Mouse (Mus musculus) myocyte (in vitro differentiated cells): ENCODE data around the gene St6galnac3. TPM values are rescaled to one million over a fixed set of nuclear protein-coding genes. Genes with fewer than 3 reads are reported as not detected.

ENCODE experiments used
- H3K27me3 ChIP-seq: one replicate; pipeline ENCODE4 v1.6.1; 2011; ENCODE audit not compliant: control insufficient read depth, insufficient read depth, insufficient read length
- H3K36me3 ChIP-seq: one replicate; pipeline ENCODE4 v1.6.1; 2011; ENCODE audit not compliant: control insufficient read depth, insufficient read depth
- H3K4me2 ChIP-seq: one replicate; pipeline ENCODE4 v1.6.1; 2011; ENCODE audit warnings: low read depth, control low read depth
- H3K4me3 ChIP-seq: one replicate; pipeline ENCODE4 v1.5.1; 2011; ENCODE audit warnings: mild to moderate bottlenecking, control low read depth, moderate library complexity
- H3K79me2 ChIP-seq: one replicate; pipeline ENCODE4 v1.6.1; 2011; ENCODE audit not compliant: control insufficient read depth, insufficient read depth
- H3ac ChIP-seq: one replicate; pipeline ENCODE4 v1.6.1; 2011; ENCODE audit not compliant: control insufficient read depth, insufficient read length
- CEBPB ChIP-seq: IDR thresholded peaks from 2 replicates; pipeline ENCODE4 v1.6.1; 2011; ENCODE audit warnings: mild to moderate bottlenecking, moderate library complexity; ENCODE audit not compliant: poor library complexity, insufficient read depth, severe bottlenecking
- E2F4 ChIP-seq: IDR thresholded peaks from one replicate; pipeline ENCODE4 v1.6.1; 2011; ENCODE audit warnings: mild to moderate bottlenecking, control low read depth, moderate library complexity; ENCODE audit not compliant: insufficient read depth
- MAX ChIP-seq: IDR thresholded peaks from one replicate; pipeline ENCODE4 v1.6.1; 2011; ENCODE audit warnings: low read depth, mild to moderate bottlenecking, control low read depth
- MYOD1 ChIP-seq, 3 experiments: IDR thresholded peaks; one replicate each; pipeline ENCODE4 v1.6.1; 2011; ENCODE audit warnings: control low read depth in 2 of 3, low read depth in 2 of 3, mild to moderate bottlenecking in 2 of 3, moderate library complexity in 1 of 3; ENCODE audit not compliant: insufficient read length in 2 of 3, control insufficient read depth in 1 of 3
- MYOG ChIP-seq, 3 experiments: IDR thresholded peaks; one replicate each; pipeline ENCODE4 v1.6.1; 2011; ENCODE audit warnings: control low read depth in 2 of 3, low read depth in 2 of 3, mild to moderate bottlenecking in 2 of 3; ENCODE audit not compliant: insufficient read length in 2 of 3, control insufficient read depth in 1 of 3, insufficient read depth in 1 of 3
- POLR2A ChIP-seq: IDR thresholded peaks from one replicate; pipeline ENCODE4 v1.6.1; 2011; ENCODE audit warnings: low read depth, mild to moderate bottlenecking, control low read depth, moderate library complexity; ENCODE audit not compliant: insufficient read length
- POLR2AphosphoS2 ChIP-seq: IDR thresholded peaks from one replicate; pipeline ENCODE4 v1.6.1; 2011; ENCODE audit warnings: low read depth, control low read depth; ENCODE audit not compliant: insufficient read length
- REST ChIP-seq: IDR thresholded peaks from one replicate; pipeline ENCODE4 v1.6.1; 2011; ENCODE audit warnings: mild to moderate bottlenecking, control low read depth, moderate library complexity; ENCODE audit not compliant: insufficient read depth, insufficient read length
- SRF ChIP-seq: IDR thresholded peaks from one replicate; pipeline ENCODE4 v1.6.1; 2011; ENCODE audit warnings: low read depth; ENCODE audit not compliant: control insufficient read depth, insufficient read length
- TCF12 ChIP-seq: IDR thresholded peaks from one replicate; pipeline ENCODE4 v1.6.1; 2011; ENCODE audit warnings: mild to moderate bottlenecking, control low read depth; ENCODE audit not compliant: poor library complexity, insufficient read depth, severe bottlenecking
- TCF3 ChIP-seq: IDR thresholded peaks from one replicate; pipeline ENCODE4 v1.6.1; 2011; ENCODE audit warnings: low read depth, control low read depth; ENCODE audit not compliant: insufficient read length
- USF1 ChIP-seq: IDR thresholded peaks from one replicate; pipeline ENCODE4 v1.6.1; 2011; ENCODE audit warnings: low read depth, mild to moderate bottlenecking, control low read depth, moderate library complexity
- polyA plus RNA-seq: library from polyadenylated mRNA; unstranded; fragments of >200 nt; fragmentation: generic; extraction: Trizol; gene quantifications from one replicate; pipeline ENCODE4 v1.2.1, GENCODE M21; 2012; ENCODE audit warnings: missing spikeins

St6galnac3 gene
- polyA plus RNA-seq, 1 experiment = not detected

- H3K79me2 ChIP-seq = no peaks in the 10 kb centered on the region
- no peaks in the 10 kb centered on the region for H3K27me3 ChIP-seq
- H3K4me2 ChIP-seq = no peak overlapping the region
- H3K4me3 ChIP-seq = no peak overlapping the region
- TF ChIP-seq CEBPB (no peak), POLR2AphosphoS2 (no peak), USF1 (no peak), TCF12 (no peak), E2F4 (no peak), POLR2A (no peak), SRF (no peak), REST (no peak), TCF3 (no peak), MYOG (IDR thresholded peaks at IDR 0.05; ENCODE audit: control insufficient read depth in 1 of 3, insufficient read depth in 1 of 3, insufficient read length in 2 of 3, low read depth in 2 of 3) (no peak)
- H3K36me3 ChIP-seq = no peaks in the 10 kb centered on the region
- H3ac ChIP-seq = no peak overlapping the region
These were observed 551.4 kb downstream of the St6galnac3 start for GRCm38 (mm10) chr3:153173567-153173966.

GRCm38 (mm10) chr3:153170146-153170545, 554.8 kb downstream of the St6galnac3 start:
- Histone ChIP-seq H3K4me3 (no peak overlapping the region), H3K27me3 (no peaks in the 10 kb centered on the region), H3K4me2 (no peak overlapping the region), H3K79me2 (no peaks in the 10 kb centered on the region), H3K36me3 (no peaks in the 10 kb centered on the region), H3ac (no peak overlapping the region)
- TF ChIP-seq POLR2AphosphoS2 = no peak

- TF ChIP-seq MAX (no peak), USF1 (no peak)
- no peak overlapping the region for H3K4me2 ChIP-seq
- no peak overlapping the region for H3ac ChIP-seq
- no peaks in the 10 kb centered on the region for H3K79me2 ChIP-seq
- H3K36me3 ChIP-seq = no peaks in the 10 kb centered on the region
- no peak overlapping the region for H3K4me3 ChIP-seq
- no peaks in the 10 kb centered on the region for H3K27me3 ChIP-seq
These were observed 555.2 kb downstream of the St6galnac3 start for GRCm38 (mm10) chr3:153169744-153170143.

GRCm38 (mm10) chr3:153161676-153162075, 563.3 kb downstream of the St6galnac3 start:
- Histone ChIP-seq H3ac (no peak overlapping the region), H3K79me2 (no peaks in the 10 kb centered on the region), H3K36me3 (no peaks in the 10 kb centered on the region), H3K4me2 (no peak overlapping the region), H3K27me3 (no peaks in the 10 kb centered on the region), H3K4me3 (no peak overlapping the region)
- TF ChIP-seq MYOD1 (IDR thresholded peaks at IDR 0.05; ENCODE audit: control insufficient read depth in 1 of 3, insufficient read length in 2 of 3, low read depth in 2 of 3) (no peak), REST (no peak), SRF (no peak), MAX (no peak), USF1 (no peak), MYOG (IDR thresholded peaks at IDR 0.05; ENCODE audit: control insufficient read depth in 1 of 3, insufficient read depth in 1 of 3, insufficient read length in 2 of 3, low read depth in 2 of 3) (no peak), TCF12 (no peak), E2F4 (no peak), TCF3 (no peak), POLR2AphosphoS2 (no peak), POLR2A (no peak), CEBPB (no peak)

- no peak overlapping the region for H3ac ChIP-seq
- no peak overlapping the region for H3K4me3 ChIP-seq
- no peaks in the 10 kb centered on the region for H3K36me3 ChIP-seq
- H3K79me2 ChIP-seq = no peaks in the 10 kb centered on the region
- no peak overlapping the region for H3K4me2 ChIP-seq
- TF ChIP-seq CEBPB (no peak), POLR2A (no peak), REST (no peak), TCF3 (no peak), MAX (no peak), MYOG (IDR thresholded peaks at IDR 0.05; ENCODE audit: control insufficient read depth in 1 of 3, insufficient read depth in 1 of 3, insufficient read length in 2 of 3, low read depth in 2 of 3) (no peak), MYOD1 (IDR thresholded peaks at IDR 0.05; ENCODE audit: control insufficient read depth in 1 of 3, insufficient read length in 2 of 3, low read depth in 2 of 3) (no peak), USF1 (no peak), POLR2AphosphoS2 (no peak), E2F4 (no peak), TCF12 (no peak), SRF (no peak)
- no peaks in the 10 kb centered on the region for H3K27me3 ChIP-seq
These were observed 564.3 kb downstream of the St6galnac3 start for GRCm38 (mm10) chr3:153160683-153161082.
